Mouse (Mus musculus) forebrain, embryonic 11.5 days (tissue): ENCODE data around the gene Cks1brt. TPM values are rescaled to one million over a fixed set of nuclear protein-coding genes. Genes with fewer than 3 reads are reported as not detected.

Source experiments
- microRNA-seq: library from miRNA; unstranded; fragments of <30 nt; microRNA quantifications from one replicate; pipeline ENCODE4, GENCODE M21; 2016; ENCODE audit not compliant: insufficient number of aligned reads
- polyA plus RNA-seq: library from polyadenylated mRNA; unstranded; fragments of >200 nt; fragmentation: Nextera tagmentation; extraction: Ambion mirVana; gene quantifications from 2 replicates; pipeline ENCODE4 v1.2.1, GENCODE M21; 2014

The Cks1brt gene
- polyA plus RNA-seq, 1 experiment from 2014 or later = not detected

Small RNA genes lying within 50 kb of the gene (microRNA-seq; reads per million reads assigned to microRNA genes)
- gene Gm23388 = 10.9 reads per million, percentile 5 among the genes with 10 or more reads in this experiment

Other genes starting within 250 kb of the Cks1brt start
- gene Klf1, start 250.0 kb upstream of the Cks1brt start, polyA plus RNA-seq = 14.2 and 17.5 TPM in 2 replicates
- gene Dnase2a, start 243.4 kb upstream of the Cks1brt start, polyA plus RNA-seq = 7.2 and 9.5 TPM in 2 replicates
- 14.2 and 15.9 TPM in 2 replicates for gene Mast1, start 214.6 kb upstream of the Cks1brt start, polyA plus RNA-seq
- gene Rtbdn, start 204.9 kb upstream of the Cks1brt start, polyA plus RNA-seq = 0.19 and 0.36 TPM in 2 replicates
- gene Gm49661, start 182.5 kb upstream of the Cks1brt start, polyA plus RNA-seq = not detected in 2 replicates
- gene Prdx2, start 182.3 kb upstream of the Cks1brt start, polyA plus RNA-seq = 1,226 and 1,312 TPM in 2 replicates
- 128 and 147 TPM in 2 replicates for gene Rnaseh2a, start 182.2 kb upstream of the Cks1brt start, polyA plus RNA-seq
- gene Junb, start 173.2 kb upstream of the Cks1brt start, polyA plus RNA-seq = 5.2 and 5.8 TPM in 2 replicates
- 14.8 and 15.5 TPM in 2 replicates for gene Hook2, start 161.3 kb upstream of the Cks1brt start, polyA plus RNA-seq
- not detected in 2 replicates for gene Best2, start 137.4 kb upstream of the Cks1brt start, polyA plus RNA-seq
- 118 and 127 TPM in 2 replicates for gene Asna1, start 126.6 kb upstream of the Cks1brt start, polyA plus RNA-seq
- gene Trir, start 125.1 kb upstream of the Cks1brt start, polyA plus RNA-seq = 170 and 172 TPM in 2 replicates
- gene Tnpo2, start 115.0 kb upstream of the Cks1brt start, polyA plus RNA-seq = 19.9 and 27.2 TPM in 2 replicates
- gene Fbxw9, start 91.9 kb upstream of the Cks1brt start, polyA plus RNA-seq = 23.8 and 33.8 TPM in 2 replicates
- gene Gm5741, start 83.9 kb upstream of the Cks1brt start, polyA plus RNA-seq = not detected in 2 replicates
- gene Dhps, start 80.2 kb upstream of the Cks1brt start, polyA plus RNA-seq = 63.5 and 68.5 TPM in 2 replicates
- gene Wdr83os, start 71.2 kb upstream of the Cks1brt start, polyA plus RNA-seq = 123 and 125 TPM in 2 replicates
- gene Wdr83, start 70.6 kb upstream of the Cks1brt start, polyA plus RNA-seq = 47.3 and 57.4 TPM in 2 replicates
- 20.9 and 21.0 TPM in 2 replicates for gene Man2b1, start 68.7 kb upstream of the Cks1brt start, polyA plus RNA-seq
- 1.1 and 1.3 TPM in 2 replicates for gene Zfp791, start 28.8 kb upstream of the Cks1brt start, polyA plus RNA-seq
- gene Olfr371, start 74.1 kb downstream of the Cks1brt start, polyA plus RNA-seq = not detected in 2 replicates
- gene Orc6, start 147.7 kb downstream of the Cks1brt start, polyA plus RNA-seq = 145 and 159 TPM in 2 replicates
- 163 and 166 TPM in 2 replicates for gene Vps35, start 147.9 kb downstream of the Cks1brt start, polyA plus RNA-seq
- gene Mylk3, start 234.4 kb downstream of the Cks1brt start, polyA plus RNA-seq = 1.2 and 1.7 TPM in 2 replicates